In the genomic region with DNA sequence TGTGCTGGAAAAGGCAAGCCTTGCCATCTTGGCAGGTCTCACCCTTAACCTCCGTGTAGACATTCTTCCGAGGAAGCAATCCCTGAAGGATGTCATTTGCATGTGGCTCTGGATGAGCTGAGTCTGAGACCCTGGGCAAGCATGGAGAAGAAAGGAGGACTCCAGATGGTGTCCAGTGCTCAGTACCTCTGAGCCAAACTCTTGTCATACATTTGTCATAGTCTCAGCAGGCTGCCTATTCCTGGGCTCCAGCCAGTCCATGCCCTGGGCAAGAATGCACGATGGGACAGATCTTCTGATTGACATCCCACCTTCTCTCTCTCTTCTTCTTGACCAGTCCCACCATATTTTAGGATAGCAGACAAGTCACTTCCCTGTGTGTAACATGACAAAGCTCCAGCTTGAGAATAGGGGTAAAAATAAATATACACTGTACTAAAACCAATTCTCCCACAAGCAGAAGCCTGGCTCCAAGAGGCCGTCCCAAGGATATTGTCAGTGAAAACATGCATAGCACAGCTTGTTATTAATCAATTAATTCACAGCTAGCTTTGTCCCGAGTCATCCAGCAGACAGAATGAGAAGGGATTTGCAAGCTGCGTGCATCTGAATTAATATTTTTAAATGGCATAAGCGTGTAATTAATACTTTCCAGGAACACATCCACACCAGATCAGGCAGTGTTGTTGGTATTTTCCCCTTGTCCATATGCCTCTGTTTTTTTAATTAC, we compare ENCODE assay signal across 24 mouse cellular contexts.
A peak's percentile ranks its signal among the peaks of the same experiment; 100 is the strongest.
DNase-seq lines count a peak whose midpoint lies in the region; ATAC-seq and TF ChIP-seq lines count a peak whose summit lies in the region.
"Had no signal": no experiment of that assay in that cellular context is flagged by ENCODE, and none has a peak within 500 bp of the region (broad histone marks: within the 10 kb centered on the region; RNA-seq: fewer than 3 reads in every experiment).

No protein-coding gene starts in this region.

- ATAC-seq in forebrain, embryonic 15.5 days (replicated peaks) = 0 out of 2 replicates have a peak, but pooled peaks have one; percentile 61
- no peak for ATAC-seq in forebrain, embryonic 11.5 days (replicated peaks; ENCODE audit: low FRiP score)
- no peak for ATAC-seq in midbrain, embryonic 15.5 days (replicated peaks)
- ATAC-seq in midbrain, embryonic 13.5 days = no peak
- peak; percentile 90 for ATAC-seq in hindbrain, postnatal 0 days
- ATAC-seq: intestine, embryonic 15.5 days had no signal

- peak; percentile 11 to 36 for DNase-seq in cerebellum, adult 2 months
- DNase-seq in cerebellum, adult 11 months = no peak
- DNase-seq in forebrain, embryonic 11.5 days (ENCODE audit: low spot score) = no peak
- peak; percentile 83 for DNase-seq in hindbrain, postnatal 0 days (ENCODE audit: low spot score)
- DNase-seq in urinary bladder, postnatal 25 days (ENCODE audit: low spot score) = no peak
- DNase-seq: adrenal gland, postnatal 25 days; gastrocnemius, postnatal 14 days; heart, adult 18-20 months; heart, postnatal 36 days; kidney, adult 9 months; kidney, postnatal 36 days; liver, embryonic 13.5 days; lung, embryonic 14.5 days; lung, postnatal 36 days; spleen, adult 18-20 months; thymus, postnatal 25 days had no signal

- H3K4me1 ChIP-seq in cerebellum, adult 2 months (ENCODE audit: control insufficient read depth, insufficient read depth, low read length) = peaks cover 5% of the 10 kb centered on the region
- H3K4me1 ChIP-seq in forebrain, embryonic 15.5 days = peaks cover 9% of the 10 kb centered on the region
- peaks cover 3% of the 10 kb centered on the region; the same call in 1 of the 2 replicates for H3K4me1 ChIP-seq in forebrain, embryonic 11.5 days (replicated peaks; ENCODE audit: control insufficient read depth, insufficient read depth, low read length)
- H3K4me1 ChIP-seq in midbrain, embryonic 15.5 days = 0 out of 2 replicates have a peak, but pooled peaks cover 3% of the 10 kb centered on the region
- H3K4me1 ChIP-seq in midbrain, embryonic 13.5 days (replicated peaks) = peaks cover 10% of the 10 kb centered on the region
- H3K4me1 ChIP-seq in hindbrain, postnatal 0 days (ENCODE audit: insufficient read depth, low read length) = no peaks in the 10 kb centered on the region; the same call in 1 of the 2 replicates
- H3K4me1 ChIP-seq: embryonic facial prominence, embryonic 13.5 days; intestine, embryonic 15.5 days; limb, embryonic 13.5 days; liver, embryonic 13.5 days had no signal

- no peak overlapping the region for H3K9ac ChIP-seq in forebrain, embryonic 15.5 days (replicated peaks)
- H3K9ac ChIP-seq in forebrain, embryonic 11.5 days (ENCODE audit: low read length) = no peak overlapping the region
- no peak overlapping the region for H3K9ac ChIP-seq in midbrain, embryonic 15.5 days
- no peak overlapping the region for H3K9ac ChIP-seq in midbrain, embryonic 13.5 days (replicated peaks)
- no peak overlapping the region for H3K9ac ChIP-seq in hindbrain, postnatal 0 days (replicated peaks; ENCODE audit: low read length)
- H3K9ac ChIP-seq: embryonic facial prominence, embryonic 13.5 days; intestine, embryonic 15.5 days; limb, embryonic 13.5 days; liver, embryonic 13.5 days; lung, embryonic 14.5 days; neural tube, embryonic 13.5 days had no signal

- no peak overlapping the region for H3K27ac ChIP-seq in cerebellum, adult 2 months (ENCODE audit: insufficient read depth, low read length)
- H3K27ac ChIP-seq in forebrain, embryonic 15.5 days (replicated peaks) = no peak overlapping the region
- H3K27ac ChIP-seq in forebrain, embryonic 11.5 days (ENCODE audit: low read depth, low read length) = no peak overlapping the region
- 0 out of 2 replicates have a peak overlapping the region, but pooled peaks have one; percentile 15 for H3K27ac ChIP-seq in midbrain, embryonic 15.5 days
- no peak overlapping the region for H3K27ac ChIP-seq in midbrain, embryonic 13.5 days
- peak overlapping the region; percentile 17; the same call in 1 of the 2 replicates for H3K27ac ChIP-seq in hindbrain, postnatal 0 days
- H3K27ac ChIP-seq: embryonic facial prominence, embryonic 13.5 days; intestine, embryonic 15.5 days; limb, embryonic 13.5 days; liver, embryonic 13.5 days; neural tube, embryonic 13.5 days had no signal

- no peak for TF ChIP-seq POLR2A in cerebellum, adult 2 months (IDR thresholded peaks at IDR 0.05; ENCODE audit: borderline replicate concordance, insufficient read depth, low read length)

- H3K9me3 ChIP-seq in forebrain, embryonic 15.5 days = no peaks in the 10 kb centered on the region
- H3K9me3 ChIP-seq in forebrain, embryonic 11.5 days (ENCODE audit: control insufficient read depth, low read length) = no peaks in the 10 kb centered on the region
- no peaks in the 10 kb centered on the region for H3K9me3 ChIP-seq in midbrain, embryonic 15.5 days
- H3K9me3 ChIP-seq in midbrain, embryonic 13.5 days = no peaks in the 10 kb centered on the region
- H3K9me3 ChIP-seq in hindbrain, postnatal 0 days (ENCODE audit: low read length) = no peaks in the 10 kb centered on the region
- H3K9me3 ChIP-seq: embryonic facial prominence, embryonic 13.5 days; G1E; intestine, embryonic 15.5 days; limb, embryonic 13.5 days; liver, embryonic 13.5 days; neural tube, embryonic 13.5 days had no signal

- H3K4me3 ChIP-seq in cerebellum, adult 2 months (replicated peaks; ENCODE audit: insufficient read depth, low read depth, low read length) = no peak overlapping the region
- no peak overlapping the region for H3K4me3 ChIP-seq in forebrain, embryonic 15.5 days
- H3K4me3 ChIP-seq in forebrain, embryonic 11.5 days (ENCODE audit: low read depth, low read length) = no peak overlapping the region
- no peak overlapping the region for H3K4me3 ChIP-seq in midbrain, embryonic 15.5 days
- H3K4me3 ChIP-seq in midbrain, embryonic 13.5 days (replicated peaks) = no peak overlapping the region
- no peak overlapping the region for H3K4me3 ChIP-seq in hindbrain, postnatal 0 days (ENCODE audit: low read length)
- H3K4me3 ChIP-seq: embryonic facial prominence, embryonic 13.5 days; intestine, embryonic 15.5 days; limb, embryonic 13.5 days; liver, embryonic 13.5 days; neural tube, embryonic 13.5 days had no signal

- no peak overlapping the region for H3K4me2 ChIP-seq in forebrain, embryonic 15.5 days (replicated peaks)
- H3K4me2 ChIP-seq in forebrain, embryonic 11.5 days (ENCODE audit: low read depth, low read length, severe bottlenecking) = no peak overlapping the region
- H3K4me2 ChIP-seq in midbrain, embryonic 15.5 days = no peak overlapping the region
- H3K4me2 ChIP-seq in midbrain, embryonic 13.5 days (replicated peaks) = no peak overlapping the region
- no peak overlapping the region for H3K4me2 ChIP-seq in hindbrain, postnatal 0 days (ENCODE audit: low read depth, low read length)
- H3K4me2 ChIP-seq: embryonic facial prominence, embryonic 13.5 days; intestine, embryonic 15.5 days; limb, embryonic 13.5 days; liver, embryonic 13.5 days; lung, embryonic 14.5 days; neural tube, embryonic 13.5 days had no signal

- WGBS in cerebellum, adult 2 months = 12% methylated on average over 7 of the region's 7 CpGs
- WGBS in forebrain, embryonic 15.5 days = 32% methylated on average over 7 of the region's 7 CpGs
- 59% methylated on average over 7 of the region's 7 CpGs for WGBS in forebrain, embryonic 11.5 days
- WGBS in midbrain, embryonic 15.5 days = 45% methylated on average over 7 of the region's 7 CpGs
- 49% methylated on average over 7 of the region's 7 CpGs for WGBS in midbrain, embryonic 13.5 days
- 18% methylated on average over 7 of the region's 7 CpGs for WGBS in hindbrain, postnatal 0 days

- no peak for TF ChIP-seq CTCF in cerebellum, adult 2 months (IDR thresholded peaks at IDR 0.05; ENCODE audit: borderline replicate concordance, insufficient read depth, low read depth, low read length)
- TF ChIP-seq CTCF in hindbrain, postnatal 0 days (IDR thresholded peaks at IDR 0.05; ENCODE audit: low read depth) = no peak

- H3K27me3 ChIP-seq in cerebellum, adult 2 months (ENCODE audit: control insufficient read depth, insufficient read depth, low read length) = no peaks in the 10 kb centered on the region
- no peaks in the 10 kb centered on the region for H3K27me3 ChIP-seq in forebrain, embryonic 15.5 days
- H3K27me3 ChIP-seq in forebrain, embryonic 11.5 days (ENCODE audit: control insufficient read depth, insufficient read depth, low read length) = no peaks in the 10 kb centered on the region
- H3K27me3 ChIP-seq in midbrain, embryonic 15.5 days (replicated peaks) = no peaks in the 10 kb centered on the region
- no peaks in the 10 kb centered on the region for H3K27me3 ChIP-seq in midbrain, embryonic 13.5 days
- H3K27me3 ChIP-seq in hindbrain, postnatal 0 days (ENCODE audit: insufficient read depth, low read length) = no peaks in the 10 kb centered on the region
- H3K27me3 ChIP-seq: embryonic facial prominence, embryonic 13.5 days; intestine, embryonic 15.5 days; liver, embryonic 13.5 days; neural tube, embryonic 13.5 days had no signal

- H3K36me3 ChIP-seq in forebrain, embryonic 15.5 days = no peaks in the 10 kb centered on the region
- no peaks in the 10 kb centered on the region for H3K36me3 ChIP-seq in forebrain, embryonic 11.5 days (ENCODE audit: control insufficient read depth, insufficient read depth, low read length)
- no peaks in the 10 kb centered on the region for H3K36me3 ChIP-seq in midbrain, embryonic 15.5 days (replicated peaks)
- H3K36me3 ChIP-seq in midbrain, embryonic 13.5 days = no peaks in the 10 kb centered on the region
- no peaks in the 10 kb centered on the region for H3K36me3 ChIP-seq in hindbrain, postnatal 0 days (ENCODE audit: insufficient read depth, low read length)
- H3K36me3 ChIP-seq: embryonic facial prominence, embryonic 13.5 days; G1E; intestine, embryonic 15.5 days; limb, embryonic 13.5 days; liver, embryonic 13.5 days; neural tube, embryonic 13.5 days had no signal

Comparison
In these comparisons a context has a peak if more than half of its experiments do, and no peak if none do; other contexts are left out.
1. DNase-seq: peak in cerebellum, adult 2 months (2 of 2) and hindbrain, postnatal 0 days (single experiment); none in cerebellum, adult 11 months (single experiment), forebrain, embryonic 11.5 days (single experiment) and urinary bladder, postnatal 25 days (single experiment).
2. H3K27ac ChIP-seq: peak in midbrain, embryonic 15.5 days (single experiment) and hindbrain, postnatal 0 days (single experiment); none in cerebellum, adult 2 months (single experiment), forebrain, embryonic 15.5 days (single experiment), forebrain, embryonic 11.5 days (single experiment) and midbrain, embryonic 13.5 days (single experiment).
3. ATAC-seq: peak in forebrain, embryonic 15.5 days (single experiment) and hindbrain, postnatal 0 days (single experiment); none in forebrain, embryonic 11.5 days (single experiment), midbrain, embryonic 15.5 days (single experiment) and midbrain, embryonic 13.5 days (single experiment).